Mouse (Mus musculus) embryonic facial prominence, embryonic 11.5 days (tissue): Measurements from ENCODE around the gene Hpf1. TPM values are rescaled to one million over a fixed set of nuclear protein-coding genes. Genes with fewer than 3 reads are reported as not detected.
A peak's percentile ranks its signal among the peaks of the same experiment; 100 is the strongest.

Experiments
- ATAC-seq: fragments of 200-750 bp; cut with Nextera tagmentation; replicated peaks from 2 replicates; pipeline ENCODE4 v1.8.0; 2017; ENCODE audit warnings: low read depth; ENCODE audit not compliant: insufficient number of reproducible peaks, low FRiP score, low TSS enrichment
- DNase-seq: peaks from one replicate; pipeline ENCODE4 v3.0.0-alpha.2; 2015; ENCODE audit warnings: low spot score
- H3K27ac ChIP-seq: fragments of 300-500 bp; sonication (generic); replicated peaks from 2 replicates; pipeline ENCODE4 v1.5.1; 2014; ENCODE audit warnings: mild to moderate bottlenecking, low read depth, low read length, control low read depth
- H3K27me3 ChIP-seq: fragments of 300-500 bp; sonication (generic); 2 replicates; pipeline ENCODE4 v1.6.1; 2014; ENCODE audit warnings: mild to moderate bottlenecking, low read length, moderate library complexity, mixed read lengths; ENCODE audit not compliant: control insufficient read depth, insufficient read depth
- H3K36me3 ChIP-seq: fragments of 300-500 bp; sonication (generic); replicated peaks from 2 replicates; pipeline ENCODE4 v1.6.1; 2014; ENCODE audit warnings: low read depth, mild to moderate bottlenecking, low read length, moderate library complexity, mixed read lengths; ENCODE audit not compliant: control insufficient read depth, insufficient read depth
- H3K4me1 ChIP-seq: fragments of 300-500 bp; sonication (generic); 2 replicates; pipeline ENCODE4 v1.6.1; 2014; ENCODE audit warnings: low read length, mixed read lengths; ENCODE audit not compliant: control insufficient read depth, insufficient read depth
- H3K4me2 ChIP-seq: fragments of 300-500 bp; sonication (generic); 2 replicates; pipeline ENCODE4 v1.6.1; 2014; ENCODE audit warnings: low read depth, mild to moderate bottlenecking, control low read depth, low read length, moderate library complexity
- H3K4me3 ChIP-seq: fragments of 300-500 bp; sonication (generic); 2 replicates; pipeline ENCODE4 v1.5.1; 2014; ENCODE audit warnings: low read depth, low read length, control low read depth
- H3K9ac ChIP-seq: fragments of 300-500 bp; sonication (generic); replicated peaks from 2 replicates; pipeline ENCODE4 v1.6.1; 2014; ENCODE audit warnings: mild to moderate bottlenecking, control low read depth, low read length
- H3K9me3 ChIP-seq: fragments of 300-500 bp; sonication (generic); replicated peaks from 2 replicates; pipeline ENCODE4 v1.6.1; 2016; ENCODE audit warnings: mild to moderate bottlenecking, low read length, inconsistent platforms, mixed read lengths; ENCODE audit not compliant: control insufficient read depth
- WGBS: fragments of 180-500 bp; shearing (Covaris S2); extraction: QIAGEN DNeasy Blood & Tissue Kit; methylation state at CpG from one replicate; pipeline ENCODE4 v1.1.7; 2014; 5-methylcytosine and 5-hydroxymethylcytosine counted together
- polyA plus RNA-seq: library from polyadenylated mRNA; unstranded; fragments of >200 nt; fragmentation: Nextera tagmentation; extraction: Ambion mirVana; gene quantifications from 2 replicates; pipeline ENCODE4 v1.2.1, GENCODE M21; 2014

Hpf1 gene
- polyA plus RNA-seq, 1 experiment from 2014 or later = 147 TPM

- no peaks in the 10 kb centered on the region for H3K36me3 ChIP-seq
Measured at GRCm38 (mm10) chr8:60883419-60884137, 6.6 kb upstream of the Hpf1 start.

GRCm38 (mm10) chr8:60886736-60887135, 3.5 kb upstream of the Hpf1 start:
- Histone ChIP-seq H3K27me3 (no peaks in the 10 kb centered on the region), H3K36me3 (no peaks in the 10 kb centered on the region), H3K27ac (no peak overlapping the region), H3K4me2 (no peak overlapping the region), H3K4me3 (no peak overlapping the region), H3K4me1 (no peaks in the 10 kb centered on the region), H3K9ac (no peak overlapping the region), H3K9me3 (no peaks in the 10 kb centered on the region)
- peak; percentile 61 for DNase-seq
- ATAC-seq = no peak
- WGBS = 31% methylated on average over 6 of the region's 6 CpGs

More at GRCm38 (mm10) chr8:60883419-60884137, 6.6 kb upstream of the Hpf1 start:
- Histone ChIP-seq H3K4me1 (no peaks in the 10 kb centered on the region), H3K27me3 (no peaks in the 10 kb centered on the region), H3K9ac (no peak overlapping the region), H3K4me3 (no peak overlapping the region), H3K27ac (no peak overlapping the region), H3K9me3 (no peaks in the 10 kb centered on the region), H3K4me2 (no peak overlapping the region)
- no peak for DNase-seq
- ATAC-seq = no peak
- WGBS = 80% methylated on average over 4 of the region's 4 CpGs

GRCm38 (mm10) chr8:60889131-60889842, 931 bp upstream of the Hpf1 start:
- Histone ChIP-seq H3K4me3 (no peak overlapping the region), H3K4me2 (no peak overlapping the region), H3K9me3 (no peaks in the 10 kb centered on the region), H3K9ac (no peak overlapping the region), H3K27me3 (no peaks in the 10 kb centered on the region), H3K4me1 (no peaks in the 10 kb centered on the region), H3K36me3 (no peaks in the 10 kb centered on the region; the same call in 1 of the 2 replicates), H3K27ac (no peak overlapping the region)
- ATAC-seq = no peak
- WGBS = 89% methylated on average over 11 of the region's 11 CpGs
- DNase-seq = no peak

DNA sequence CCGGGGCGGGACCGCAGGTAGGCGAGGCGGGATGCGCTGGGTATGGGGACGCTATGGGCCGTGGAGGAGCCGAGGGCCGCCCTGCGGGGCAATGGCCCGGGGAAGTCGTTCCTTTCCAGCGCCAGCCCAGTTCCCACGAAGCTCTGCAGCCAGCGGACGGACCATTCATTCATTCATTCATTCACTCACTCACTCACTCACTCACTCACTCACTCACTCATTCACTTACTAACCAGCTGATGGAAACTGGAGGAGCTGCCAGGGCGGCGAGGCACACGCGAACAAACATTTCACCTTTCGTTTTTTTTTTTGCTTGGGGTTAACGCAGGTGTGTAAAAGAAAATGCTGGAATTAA, 279 bp downstream of the Hpf1 start:
- peak overlapping the region; percentile 59 for H3K4me3 ChIP-seq
- no peaks in the 10 kb centered on the region for H3K4me1 ChIP-seq
- H3K27me3 ChIP-seq = no peaks in the 10 kb centered on the region
- H3K36me3 ChIP-seq = no peaks in the 10 kb centered on the region; the same call in 1 of the 2 replicates
- DNase-seq (no peak), ATAC-seq (no peak)
- H3K4me2 ChIP-seq = peak overlapping the region; percentile 29
- H3K9me3 ChIP-seq = no peaks in the 10 kb centered on the region
- H3K27ac ChIP-seq = no peak overlapping the region
- 1% methylated on average over 22 of the region's 23 CpGs for WGBS
- peak overlapping the region; percentile 75 for H3K9ac ChIP-seq

DNA sequence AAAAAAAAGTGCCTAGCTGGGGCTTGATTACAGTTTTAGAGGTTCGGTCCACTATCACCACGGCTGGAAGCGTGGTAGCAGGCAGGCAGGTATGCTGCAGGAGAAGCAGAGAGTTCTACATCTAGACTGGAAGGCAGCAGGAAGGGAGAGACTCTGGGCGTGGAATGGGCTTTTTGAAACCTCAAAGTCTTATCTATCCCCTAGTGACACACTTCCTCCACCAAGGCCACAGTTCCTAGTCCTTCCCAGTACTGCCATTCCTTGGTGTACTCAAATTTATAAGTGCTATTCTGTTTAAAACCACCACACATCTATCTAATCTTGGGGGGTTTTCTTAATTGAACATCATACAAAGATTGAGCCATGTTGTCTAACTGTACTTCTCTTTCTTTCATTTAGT, 1.5 kb downstream of the Hpf1 start:
- WGBS = 92% methylated on average over 4 of the region's 4 CpGs
- ATAC-seq = no peak
- Histone ChIP-seq H3K27ac (no peak overlapping the region), H3K4me1 (no peaks in the 10 kb centered on the region), H3K27me3 (no peaks in the 10 kb centered on the region), H3K36me3 (no peaks in the 10 kb centered on the region; the same call in 1 of the 2 replicates), H3K4me2 (no peak overlapping the region), H3K4me3 (no peak overlapping the region), H3K9me3 (no peaks in the 10 kb centered on the region), H3K9ac (no peak overlapping the region)
- no peak for DNase-seq

GRCm38 (mm10) chr8:60895878-60896277, 5.7 kb downstream of the Hpf1 start:
- H3K27ac ChIP-seq = no peak overlapping the region
- 91% methylated on average over 6 of the region's 6 CpGs for WGBS
- H3K4me3 ChIP-seq = no peak overlapping the region
- H3K36me3 ChIP-seq = no peaks in the 10 kb centered on the region; the same call in 1 of the 2 replicates
- DNase-seq (no peak), ATAC-seq (no peak)
- no peaks in the 10 kb centered on the region for H3K4me1 ChIP-seq
- no peak overlapping the region for H3K4me2 ChIP-seq
- H3K27me3 ChIP-seq = no peaks in the 10 kb centered on the region
- H3K9ac ChIP-seq = no peak overlapping the region
- H3K9me3 ChIP-seq = no peaks in the 10 kb centered on the region

GRCm38 (mm10) chr8:60900147-60900546, 9.9 kb downstream of the Hpf1 start:
- H3K9me3 ChIP-seq = no peaks in the 10 kb centered on the region
- H3K36me3 ChIP-seq = no peaks in the 10 kb centered on the region; the same call in 1 of the 2 replicates
- DNase-seq = no peak
- H3K9ac ChIP-seq = no peak overlapping the region
- no peak overlapping the region for H3K27ac ChIP-seq
- no peaks in the 10 kb centered on the region for H3K4me1 ChIP-seq
- no peak overlapping the region for H3K4me3 ChIP-seq
- WGBS = 69% methylated on average over 9 of the region's 9 CpGs
- H3K4me2 ChIP-seq = no peak overlapping the region
- no peaks in the 10 kb centered on the region for H3K27me3 ChIP-seq
- no peak for ATAC-seq

DNA sequence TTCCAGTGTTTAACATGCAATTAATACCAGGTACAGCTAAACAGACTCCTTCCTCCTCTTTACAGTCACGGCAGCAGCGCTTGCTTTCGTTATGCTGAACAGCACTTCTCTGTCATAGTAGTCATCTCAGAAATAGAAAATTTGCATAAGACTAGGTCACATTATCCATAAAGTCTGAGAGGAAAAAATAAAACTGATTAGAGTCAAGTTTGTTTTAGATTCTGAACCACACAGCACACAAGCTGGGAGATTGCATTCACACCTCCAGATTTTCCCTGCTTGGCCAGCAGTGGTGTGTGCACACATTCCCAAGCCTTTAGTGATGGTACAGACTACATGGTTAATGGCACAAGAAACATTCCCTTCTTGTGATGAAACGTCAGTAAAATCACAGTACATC, 21.9 kb downstream of the Hpf1 start:
- Histone ChIP-seq H3K27me3 (no peaks in the 10 kb centered on the region), H3K4me1 (no peaks in the 10 kb centered on the region), H3K27ac (no peak overlapping the region), H3K9ac (no peak overlapping the region), H3K36me3 (no peaks in the 10 kb centered on the region), H3K9me3 (no peaks in the 10 kb centered on the region), H3K4me3 (no peak overlapping the region), H3K4me2 (no peak overlapping the region)
- ATAC-seq = no peak
- no peak for DNase-seq
- WGBS = 79% methylated on average over 4 of the region's 4 CpGs
